Mouse (Mus musculus): ENCODE measurements around the gene Dnah7c. TPM values are rescaled to one million over a fixed set of nuclear protein-coding genes. Genes with fewer than 3 reads are reported as not detected.
"Not testable (repeated sequence)": the region's sequence is repeated elsewhere in the genome, so short reads cannot be mapped to it uniquely, and the experiment has no call there.

Gene Dnah7c
- polyA plus RNA-seq (2015; fragmentation: Nextera tagmentation; extraction: Ambion mirVana): 0.14 and 0.48 TPM in 2 replicates

DNA sequence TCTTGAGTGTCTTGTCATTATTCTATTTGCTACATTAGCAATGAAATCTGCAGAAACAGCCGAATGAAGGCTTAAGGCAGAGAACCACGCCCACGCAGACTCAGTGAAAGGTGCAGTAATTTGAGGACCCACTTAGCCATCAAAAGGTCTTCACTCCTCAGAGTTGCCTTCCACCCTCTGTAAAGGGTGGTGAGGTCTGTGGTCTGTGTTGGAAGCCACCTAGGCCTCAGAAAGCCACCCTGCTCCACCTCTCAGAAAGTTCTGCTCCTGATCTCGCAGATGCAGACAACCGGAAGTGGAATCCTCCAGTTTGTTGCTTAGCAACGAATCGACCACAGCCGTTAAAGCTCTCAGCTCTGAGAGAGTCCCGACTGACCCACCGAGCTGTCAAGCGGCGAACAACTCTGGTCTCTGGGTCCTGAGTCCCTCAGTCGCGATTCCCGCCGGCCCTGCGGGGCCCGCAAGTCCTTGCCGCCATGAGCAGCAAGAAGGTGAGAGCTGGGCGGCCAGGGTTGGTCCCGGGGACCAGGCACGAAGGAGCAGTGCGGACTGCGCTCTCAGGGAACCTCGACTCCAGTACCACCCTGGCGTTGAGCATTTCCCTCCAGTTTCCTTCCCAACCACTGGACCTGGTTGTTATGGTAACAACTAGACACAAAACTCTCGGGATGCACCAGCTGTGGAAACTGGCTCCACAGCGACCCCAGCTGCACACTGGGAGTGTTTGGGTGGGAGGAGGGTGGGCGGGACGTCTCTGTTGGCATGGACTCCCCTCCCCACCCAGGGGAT, at the start of gene Dnah7c:
Gene Dnah7c, plus strand, starts transcription at position 456 of the 789 bp plus-strand sequence.
- Histone ChIP-seq H3K27me3 (ENCODE audit: control insufficient read depth, insufficient read depth, low read depth, low read length) (no peaks in the 10 kb centered on the region), H3K9ac (ENCODE audit: low read length) (peak within 1 kb of the TSS; percentile 58), H3K4me3 (ENCODE audit: low read length) (peak within 1 kb of the TSS; percentile 50), H3K9me3 (ENCODE audit: control insufficient read depth, low read length) (no peaks in the 10 kb centered on the region), H3K36me3 (ENCODE audit: control insufficient read depth, insufficient read depth, low read length) (no peaks in the 10 kb centered on the region), H3K27ac (ENCODE audit: low read length) (no peak within 1 kb of the TSS), H3K4me2 (ENCODE audit: low read depth, low read length) (peak within 1 kb of the TSS; percentile 68), H3K4me1 (replicated peaks; ENCODE audit: control insufficient read depth, insufficient read depth, low read length) (no peaks in the 10 kb centered on the region)
- peak; percentile 57 for ATAC-seq (ENCODE audit: low read depth)
- 10% methylated on average over 30 of the region's 30 CpGs for WGBS

- ATAC-seq (ENCODE audit: low read depth); H3K9ac ChIP-seq (ENCODE audit: low read length); H3K27me3 ChIP-seq (ENCODE audit: control insufficient read depth, insufficient read depth, low read depth, low read length); H3K4me2 ChIP-seq (ENCODE audit: low read depth, low read length); H3K4me1 ChIP-seq (replicated peaks; ENCODE audit: control insufficient read depth, insufficient read depth, low read length); H3K27ac ChIP-seq (ENCODE audit: low read length); H3K36me3 ChIP-seq (ENCODE audit: control insufficient read depth, insufficient read depth, low read length); H3K9me3 ChIP-seq (ENCODE audit: control insufficient read depth, low read length); H3K4me3 ChIP-seq (ENCODE audit: low read length): not testable (repeated sequence)
- WGBS: 84% methylated on average over 3 of the region's 3 CpGs
Measured at GRCm38 (mm10) chr1:46380641-46381040, 44.8 kb upstream of the Dnah7c start.

DNA sequence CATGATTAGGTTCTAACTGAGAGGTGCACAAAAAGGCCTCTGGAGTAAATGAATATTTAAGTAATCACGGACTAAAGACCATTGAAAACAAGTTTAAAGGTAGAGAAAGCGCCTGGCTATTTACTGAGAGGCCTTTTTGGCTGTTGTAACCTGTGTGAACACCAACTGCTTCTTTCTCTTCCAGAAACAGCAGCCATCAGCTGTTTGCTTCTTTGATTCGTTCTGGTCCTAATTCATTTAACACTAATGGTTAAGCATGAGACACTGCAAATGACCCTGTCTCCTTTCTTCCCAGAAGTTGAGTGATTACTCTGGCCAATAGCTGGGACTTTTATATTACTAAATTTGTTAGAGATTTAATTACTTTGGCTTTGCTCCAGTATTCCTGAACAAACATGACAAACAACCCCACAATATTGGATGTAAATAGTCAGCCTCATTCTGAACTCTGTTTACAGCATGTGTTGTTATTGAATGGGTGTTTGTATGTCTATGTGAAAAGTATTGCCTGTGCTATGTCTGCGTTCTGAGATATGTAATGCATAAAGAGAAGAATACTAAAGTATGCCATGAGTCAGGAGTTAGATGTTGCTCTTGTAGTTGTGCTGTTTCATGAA, 30.6 kb upstream of the Dnah7c start:
- not testable (repeated sequence) for H3K36me3 ChIP-seq (ENCODE audit: control insufficient read depth, insufficient read depth, low read length); H3K27me3 ChIP-seq (ENCODE audit: control insufficient read depth, insufficient read depth, low read depth, low read length); H3K27ac ChIP-seq (ENCODE audit: low read length); ATAC-seq (ENCODE audit: low read depth); H3K9me3 ChIP-seq (ENCODE audit: control insufficient read depth, low read length); H3K4me2 ChIP-seq (ENCODE audit: low read depth, low read length); H3K9ac ChIP-seq (ENCODE audit: low read length); H3K4me1 ChIP-seq (replicated peaks; ENCODE audit: control insufficient read depth, insufficient read depth, low read length); H3K4me3 ChIP-seq (ENCODE audit: low read length)
- 68% methylated on average over 3 of the region's 4 CpGs for WGBS

DNA sequence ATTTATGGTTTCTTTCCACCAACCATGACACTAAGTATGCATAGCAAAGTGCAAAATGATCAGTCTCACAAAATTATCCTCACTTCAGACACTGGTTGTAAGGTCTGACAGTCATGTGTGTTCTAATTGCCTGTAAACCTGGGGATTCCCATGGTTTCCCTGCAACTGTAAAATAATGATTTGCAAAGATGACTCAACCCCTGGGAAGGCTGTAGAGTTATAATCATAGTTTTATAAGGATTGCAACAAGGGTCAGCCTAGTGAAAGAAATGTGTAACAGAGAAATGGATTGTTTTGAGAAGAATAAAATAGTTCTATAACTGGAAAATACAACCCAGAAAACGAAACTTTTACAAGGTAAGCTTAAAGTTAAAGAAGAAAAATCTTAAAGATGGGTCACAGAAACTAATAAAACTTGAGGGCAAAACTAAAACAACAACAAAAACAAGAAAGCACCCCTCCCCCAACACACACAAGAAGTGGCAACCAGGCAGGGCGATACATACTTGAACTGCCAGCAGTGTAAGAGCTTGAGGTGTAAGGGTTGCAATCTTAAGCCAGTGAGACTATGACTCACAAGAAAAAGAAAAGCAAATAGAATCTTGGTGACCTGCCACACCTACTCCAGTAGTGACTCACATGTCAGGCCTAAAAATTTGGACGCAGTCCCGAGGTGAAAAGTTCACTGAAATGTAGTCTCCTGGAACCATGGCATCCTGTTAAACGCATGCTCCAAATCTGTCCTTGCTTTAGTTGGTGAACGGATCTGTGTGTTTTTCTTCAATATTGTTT, 16.9 kb upstream of the Dnah7c start:
- H3K9ac ChIP-seq (ENCODE audit: low read length): no peak overlapping the region
- H3K4me1 ChIP-seq (replicated peaks; ENCODE audit: control insufficient read depth, insufficient read depth, low read length): no peaks in the 10 kb centered on the region
- H3K36me3 ChIP-seq (ENCODE audit: control insufficient read depth, insufficient read depth, low read length): no peaks in the 10 kb centered on the region
- H3K27ac ChIP-seq (ENCODE audit: low read length): no peak overlapping the region
- 0 out of 2 replicates have a peak, but pooled peaks have one; percentile 52 for ATAC-seq (ENCODE audit: low read depth)
- H3K4me3 ChIP-seq (ENCODE audit: low read length): no peak overlapping the region
- no peaks in the 10 kb centered on the region for H3K27me3 ChIP-seq (ENCODE audit: control insufficient read depth, insufficient read depth, low read depth, low read length)
- no peaks in the 10 kb centered on the region for H3K9me3 ChIP-seq (ENCODE audit: control insufficient read depth, low read length)
- 62% methylated on average over 6 of the region's 6 CpGs for WGBS
- no peak overlapping the region for H3K4me2 ChIP-seq (ENCODE audit: low read depth, low read length)

DNA sequence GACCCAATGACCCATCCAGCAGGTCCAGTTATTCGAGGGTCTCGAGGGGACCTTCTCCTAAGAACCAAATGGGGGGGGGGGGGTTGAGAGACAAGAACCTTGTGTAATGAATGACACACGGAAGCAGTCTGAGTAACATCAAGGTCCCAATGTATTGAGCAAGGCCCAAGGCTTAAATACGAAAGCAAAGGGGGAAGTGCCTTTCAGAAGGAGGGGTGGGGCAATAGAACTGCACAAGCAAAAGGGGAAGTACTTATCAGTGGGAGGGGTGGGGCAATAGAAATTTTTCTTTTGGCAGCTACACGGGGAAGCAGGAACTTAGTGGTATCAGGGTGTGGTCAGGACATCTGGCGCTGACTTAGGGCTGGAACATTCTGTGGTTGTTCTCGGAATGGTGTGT, 10.6 kb upstream of the Dnah7c start:
- not testable (repeated sequence) for H3K36me3 ChIP-seq (ENCODE audit: control insufficient read depth, insufficient read depth, low read length); H3K9me3 ChIP-seq (ENCODE audit: control insufficient read depth, low read length); H3K4me2 ChIP-seq (ENCODE audit: low read depth, low read length); H3K27me3 ChIP-seq (ENCODE audit: control insufficient read depth, insufficient read depth, low read depth, low read length); H3K27ac ChIP-seq (ENCODE audit: low read length); H3K4me3 ChIP-seq (ENCODE audit: low read length); H3K4me1 ChIP-seq (replicated peaks; ENCODE audit: control insufficient read depth, insufficient read depth, low read length); H3K9ac ChIP-seq (ENCODE audit: low read length); ATAC-seq (ENCODE audit: low read depth)
- 74% methylated on average over 7 of the region's 7 CpGs for WGBS

DNA sequence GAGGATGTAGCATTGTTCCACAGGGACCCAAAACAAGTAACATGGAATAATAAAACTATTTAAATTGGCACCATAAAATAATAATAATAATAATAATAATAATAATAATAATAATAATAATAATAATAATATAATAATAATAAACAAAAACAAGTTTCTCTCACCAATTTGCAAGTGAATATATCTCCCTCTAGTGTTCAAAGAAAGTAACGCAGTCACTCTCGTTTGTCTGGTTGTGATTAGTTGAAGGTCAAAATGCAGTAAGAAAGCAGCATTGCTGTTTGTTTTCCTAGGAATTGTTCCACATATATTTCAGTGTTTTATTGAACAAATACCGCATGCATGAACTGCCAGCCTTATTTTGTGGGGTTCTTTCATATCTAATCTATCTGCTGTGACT, 8.4 kb upstream of the Dnah7c start:
- not testable (repeated sequence) for H3K27me3 ChIP-seq (ENCODE audit: control insufficient read depth, insufficient read depth, low read depth, low read length); H3K4me2 ChIP-seq (ENCODE audit: low read depth, low read length); H3K9me3 ChIP-seq (ENCODE audit: control insufficient read depth, low read length); H3K27ac ChIP-seq (ENCODE audit: low read length); H3K36me3 ChIP-seq (ENCODE audit: control insufficient read depth, insufficient read depth, low read length); ATAC-seq (ENCODE audit: low read depth); H3K4me1 ChIP-seq (replicated peaks; ENCODE audit: control insufficient read depth, insufficient read depth, low read length); H3K4me3 ChIP-seq (ENCODE audit: low read length); H3K9ac ChIP-seq (ENCODE audit: low read length)
- WGBS: 23% methylated on average over 3 of the region's 3 CpGs

DNA sequence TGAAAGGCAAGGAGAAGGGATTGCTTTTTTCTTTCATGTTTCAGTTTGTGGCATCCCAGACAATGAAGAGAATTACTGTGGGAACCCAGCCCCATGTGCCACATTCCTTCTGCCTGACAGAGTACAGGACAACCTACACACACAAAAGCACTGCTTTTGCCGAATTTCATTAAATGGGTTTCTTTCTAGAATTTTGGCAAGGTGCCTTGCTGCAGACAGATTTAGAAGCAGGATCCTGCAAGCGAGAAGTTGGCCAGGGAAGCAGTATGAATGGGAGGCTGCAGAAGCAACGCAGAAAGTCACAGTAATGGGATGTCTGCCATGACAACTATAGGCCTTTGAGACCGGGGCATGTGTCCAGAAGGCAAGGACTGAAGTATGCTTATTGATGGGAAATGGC, 6.4 kb upstream of the Dnah7c start:
- peak; percentile 28; the same call in 1 of the 2 replicates for ATAC-seq (ENCODE audit: low read depth)

GRCm38 (mm10) chr1:46428401-46428800, 3.0 kb downstream of the Dnah7c start:
- ATAC-seq (ENCODE audit: low read depth): no peak

More for the DNA sequence above, 6.4 kb upstream of the Dnah7c start:
- H3K9me3 ChIP-seq (ENCODE audit: control insufficient read depth, low read length); H3K4me2 ChIP-seq (ENCODE audit: low read depth, low read length); H3K4me1 ChIP-seq (replicated peaks; ENCODE audit: control insufficient read depth, insufficient read depth, low read length); H3K27me3 ChIP-seq (ENCODE audit: control insufficient read depth, insufficient read depth, low read depth, low read length); H3K9ac ChIP-seq (ENCODE audit: low read length); H3K4me3 ChIP-seq (ENCODE audit: low read length); H3K36me3 ChIP-seq (ENCODE audit: control insufficient read depth, insufficient read depth, low read length); H3K27ac ChIP-seq (ENCODE audit: low read length): not testable (repeated sequence)
- 38% methylated on average over 3 of the region's 4 CpGs for WGBS

DNA sequence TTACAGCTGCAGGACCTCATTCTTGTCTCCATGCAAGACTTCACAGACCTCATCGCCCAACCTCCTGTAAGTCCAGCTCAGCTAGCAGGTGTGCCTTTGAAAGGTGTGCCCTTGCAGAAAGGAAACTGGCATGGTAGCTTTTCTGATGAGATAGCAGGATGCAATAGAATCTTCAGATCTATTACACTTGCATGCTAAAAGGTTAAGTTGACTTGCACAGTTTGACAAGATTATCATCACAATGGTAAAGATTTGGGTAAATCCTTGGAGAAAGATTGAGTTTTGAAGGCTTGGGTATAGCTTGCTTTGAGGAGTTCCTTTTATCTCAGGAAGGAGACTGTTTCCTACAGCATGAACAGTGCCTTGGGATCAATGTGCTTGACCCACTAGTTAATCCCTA, 89.3 kb downstream of the Dnah7c start:
- not testable (repeated sequence) for H3K4me3 ChIP-seq (ENCODE audit: low read length); H3K27ac ChIP-seq (ENCODE audit: low read length); H3K27me3 ChIP-seq (ENCODE audit: control insufficient read depth, insufficient read depth, low read depth, low read length); H3K36me3 ChIP-seq (ENCODE audit: control insufficient read depth, insufficient read depth, low read length); H3K9me3 ChIP-seq (ENCODE audit: control insufficient read depth, low read length); ATAC-seq (ENCODE audit: low read depth); H3K4me1 ChIP-seq (replicated peaks; ENCODE audit: control insufficient read depth, insufficient read depth, low read length); H3K4me2 ChIP-seq (ENCODE audit: low read depth, low read length); H3K9ac ChIP-seq (ENCODE audit: low read length)
- 63% methylated on average over 1 of the region's 1 CpGs for WGBS

More at GRCm38 (mm10) chr1:46428401-46428800, 3.0 kb downstream of the Dnah7c start:
- Histone ChIP-seq H3K4me3 (ENCODE audit: low read length) (no peak overlapping the region), H3K9me3 (ENCODE audit: control insufficient read depth, low read length) (no peaks in the 10 kb centered on the region), H3K4me2 (ENCODE audit: low read depth, low read length) (no peak overlapping the region), H3K27me3 (ENCODE audit: control insufficient read depth, insufficient read depth, low read depth, low read length) (no peaks in the 10 kb centered on the region), H3K4me1 (replicated peaks; ENCODE audit: control insufficient read depth, insufficient read depth, low read length) (no peaks in the 10 kb centered on the region), H3K27ac (ENCODE audit: low read length) (no peak overlapping the region), H3K36me3 (ENCODE audit: control insufficient read depth, insufficient read depth, low read length) (no peaks in the 10 kb centered on the region), H3K9ac (ENCODE audit: low read length) (no peak overlapping the region)
- 74% methylated on average over 2 of the region's 2 CpGs for WGBS
